Mouse (Mus musculus): ENCODE results near the gene Rcvrn. TPM values are rescaled to one million over a fixed set of nuclear protein-coding genes. Genes with fewer than 3 reads are reported as not detected.

Gene Rcvrn
- polyA plus RNA-seq, 1 experiment: 0.22 TPM

DNA sequence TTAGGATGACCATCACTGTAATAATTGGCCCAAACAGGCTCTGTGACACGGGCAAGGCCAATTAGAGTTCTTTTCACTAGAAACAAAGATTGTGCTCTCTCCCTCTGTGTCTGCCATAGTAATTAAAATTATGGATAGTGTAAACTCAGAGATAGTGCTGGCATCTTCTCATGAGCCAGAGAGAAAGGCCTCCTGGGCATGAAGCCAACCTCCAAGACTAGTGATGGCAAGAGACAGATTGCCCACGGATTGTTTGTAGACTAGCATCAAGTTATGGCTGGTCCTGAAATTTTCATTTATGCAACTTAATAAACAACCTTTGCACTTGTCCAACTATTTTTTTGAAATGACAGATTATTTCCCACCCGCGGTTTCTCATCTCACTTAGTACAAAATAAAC is 17.9 kb downstream of the Rcvrn start:
- H3K4me3 ChIP-seq (replicated peaks; ENCODE audit: extremely low read depth, low read depth, low read length): no peak overlapping the region
- DNase-seq: no peak
- no peaks in the 10 kb centered on the region for H3K4me1 ChIP-seq (ENCODE audit: control insufficient read depth, insufficient read depth, low read length)
- WGBS: 62% methylated on average over 4 of the region's 4 CpGs
- TF ChIP-seq CTCF (IDR thresholded peaks at IDR 0.05; ENCODE audit: insufficient read depth, low read length): no peak
- TF ChIP-seq POLR2A (IDR thresholded peaks at IDR 0.05; ENCODE audit: borderline replicate concordance, extremely low read depth, low read depth, low read length): no peak

- TF ChIP-seq POLR2A (IDR thresholded peaks at IDR 0.05; ENCODE audit: borderline replicate concordance, extremely low read depth, low read depth, low read length) (no peak), CTCF (IDR thresholded peaks at IDR 0.05; ENCODE audit: insufficient read depth, low read length) (no peak)
- no peak for DNase-seq
- 82% methylated on average over 4 of the region's 4 CpGs for WGBS
Observed at GRCm38 (mm10) chr11:67715382-67715781, 20.3 kb downstream of the Rcvrn start.

DNA sequence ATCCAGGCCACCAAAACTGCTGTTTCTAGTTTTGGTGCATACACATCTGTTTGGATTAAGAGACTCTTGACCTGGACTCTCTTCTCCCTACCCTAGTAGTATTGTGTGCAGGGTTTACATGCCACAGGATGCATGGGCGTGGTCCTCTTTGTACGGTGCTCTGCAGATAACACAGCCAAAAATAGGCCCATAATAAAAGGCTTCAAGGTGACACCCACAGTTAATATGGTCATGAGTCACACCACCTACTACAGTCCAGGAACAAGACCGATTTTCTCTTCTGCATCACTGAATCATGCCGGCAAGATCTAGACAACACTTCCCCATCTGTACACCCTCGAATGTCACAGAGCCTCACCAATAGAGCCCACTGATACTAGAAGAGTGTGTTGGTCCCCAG is 26.4 kb downstream of the Rcvrn start:
- DNase-seq: no peak
- Histone ChIP-seq H3K4me3 (replicated peaks; ENCODE audit: extremely low read depth, low read depth, low read length) (no peak overlapping the region), H3K4me1 (ENCODE audit: control insufficient read depth, insufficient read depth, low read length) (no peaks in the 10 kb centered on the region)
- TF ChIP-seq CTCF (IDR thresholded peaks at IDR 0.05; ENCODE audit: insufficient read depth, low read length) (no peak), POLR2A (IDR thresholded peaks at IDR 0.05; ENCODE audit: borderline replicate concordance, extremely low read depth, low read depth, low read length) (no peak)
- 62% methylated on average over 5 of the region's 5 CpGs for WGBS

More at GRCm38 (mm10) chr11:67715382-67715781, 20.3 kb downstream of the Rcvrn start:
- H3K4me1 ChIP-seq (ENCODE audit: control insufficient read depth, insufficient read depth, low read length): no peaks in the 10 kb centered on the region
- H3K4me3 ChIP-seq (replicated peaks; ENCODE audit: extremely low read depth, low read depth, low read length): no peak overlapping the region

DNA sequence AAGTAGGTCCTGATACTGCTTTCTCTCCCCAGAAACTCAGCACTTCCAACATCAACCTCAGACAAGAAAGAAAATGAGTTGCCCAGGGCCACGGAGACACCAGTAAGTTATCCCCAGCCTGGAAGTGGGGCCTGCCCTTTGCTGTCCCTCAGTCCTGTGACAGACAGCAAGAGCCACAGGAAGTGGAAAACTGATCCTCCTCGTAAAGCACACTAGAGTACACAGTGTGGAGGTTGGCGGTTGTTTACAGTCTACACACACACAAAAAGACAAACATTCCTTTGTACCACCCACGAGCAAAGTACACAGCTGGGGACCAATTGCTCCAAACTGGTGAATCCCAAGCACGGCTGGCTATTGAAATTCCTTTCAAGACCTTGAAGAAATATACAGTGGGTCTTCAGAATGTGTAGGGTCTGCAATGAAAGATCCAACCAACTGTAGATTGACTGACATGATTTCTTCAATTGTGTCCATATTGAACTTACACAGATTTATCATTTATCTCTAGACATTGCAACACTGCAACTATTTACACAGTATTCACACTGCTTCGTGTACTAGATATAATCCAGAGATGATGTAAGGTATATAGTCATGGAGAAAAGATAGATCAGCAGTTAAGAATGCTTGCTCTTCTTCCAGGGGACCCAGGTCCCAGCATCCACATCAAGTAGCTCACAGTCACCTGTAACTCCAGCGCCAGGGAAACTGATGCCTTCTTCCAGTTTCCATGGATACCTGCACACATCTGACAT is 27.5 kb downstream of the Rcvrn start:
- Histone ChIP-seq H3K4me1 (ENCODE audit: control insufficient read depth, insufficient read depth, low read length) (no peaks in the 10 kb centered on the region), H3K4me3 (replicated peaks; ENCODE audit: extremely low read depth, low read depth, low read length) (no peak overlapping the region)
- no peak for TF ChIP-seq CTCF (IDR thresholded peaks at IDR 0.05; ENCODE audit: insufficient read depth, low read length)
- TF ChIP-seq POLR2A (IDR thresholded peaks at IDR 0.05; ENCODE audit: borderline replicate concordance, extremely low read depth, low read depth, low read length): no peak
- 43% methylated on average over 7 of the region's 7 CpGs for WGBS
- DNase-seq: no peak

- H3K4me3 ChIP-seq (replicated peaks; ENCODE audit: extremely low read depth, low read depth, low read length): no peak overlapping the region
- TF ChIP-seq POLR2A (IDR thresholded peaks at IDR 0.05; ENCODE audit: borderline replicate concordance, extremely low read depth, low read depth, low read length) (no peak), CTCF (IDR thresholded peaks at IDR 0.05; ENCODE audit: insufficient read depth, low read length) (no peak)
- 70% methylated on average over 8 of the region's 8 CpGs for WGBS
- DNase-seq: no peak
- H3K4me1 ChIP-seq (ENCODE audit: control insufficient read depth, insufficient read depth, low read length): no peaks in the 10 kb centered on the region
Observed at GRCm38 (mm10) chr11:67723231-67724013, 28.3 kb downstream of the Rcvrn start.

- TF ChIP-seq CTCF (IDR thresholded peaks at IDR 0.05; ENCODE audit: insufficient read depth, low read length) (no peak), POLR2A (IDR thresholded peaks at IDR 0.05; ENCODE audit: borderline replicate concordance, extremely low read depth, low read depth, low read length) (no peak)
- no peaks in the 10 kb centered on the region for H3K4me1 ChIP-seq (ENCODE audit: control insufficient read depth, insufficient read depth, low read length)
- WGBS: 65% methylated on average over 6 of the region's 6 CpGs
- H3K4me3 ChIP-seq (replicated peaks; ENCODE audit: extremely low read depth, low read depth, low read length): no peak overlapping the region
- DNase-seq: no peak
Observed at GRCm38 (mm10) chr11:67727095-67727494, 32.0 kb downstream of the Rcvrn start.

DNA sequence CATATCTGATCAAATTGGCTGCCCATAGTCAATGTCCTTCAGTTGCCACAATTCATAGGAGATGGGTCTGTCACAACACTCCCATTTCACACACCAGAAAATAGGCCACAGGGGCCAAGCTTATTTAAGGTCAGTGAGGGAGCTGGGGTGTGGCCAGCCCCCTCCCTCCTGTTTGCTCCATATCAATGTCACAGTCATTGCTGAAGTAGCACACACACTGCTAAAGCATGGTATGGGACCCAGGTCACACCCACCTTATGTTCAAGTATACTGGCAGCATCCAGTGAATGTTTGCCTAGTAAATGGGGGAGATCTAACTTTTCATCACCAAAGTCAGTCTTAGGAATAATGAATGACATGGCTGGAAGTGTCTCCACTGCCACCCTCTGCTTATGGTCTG is 33.6 kb downstream of the Rcvrn start:
- Histone ChIP-seq H3K4me3 (replicated peaks; ENCODE audit: extremely low read depth, low read depth, low read length) (no peak overlapping the region), H3K4me1 (ENCODE audit: control insufficient read depth, insufficient read depth, low read length) (no peaks in the 10 kb centered on the region)
- no peak for TF ChIP-seq POLR2A (IDR thresholded peaks at IDR 0.05; ENCODE audit: borderline replicate concordance, extremely low read depth, low read depth, low read length)
- TF ChIP-seq CTCF (IDR thresholded peaks at IDR 0.05; ENCODE audit: insufficient read depth, low read length): no peak
- DNase-seq: no peak

DNA sequence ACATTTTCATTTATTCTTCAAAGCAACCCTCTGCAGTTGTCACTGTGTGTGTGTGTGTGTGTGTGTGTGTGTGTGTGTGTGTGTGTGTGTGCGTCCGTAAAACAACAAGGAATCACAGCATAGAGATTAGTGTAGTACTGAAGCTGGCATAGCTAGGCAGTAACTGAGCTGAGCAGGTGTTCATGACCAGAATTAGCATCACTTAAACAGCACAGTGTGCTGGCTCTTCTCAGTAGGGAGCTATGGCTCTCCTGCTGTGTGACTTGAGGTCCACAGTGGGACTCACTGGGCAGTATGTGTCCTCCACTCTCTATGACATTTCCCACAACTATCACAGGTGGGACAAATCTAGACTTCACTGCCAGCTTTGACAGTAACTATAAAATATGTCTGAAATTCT is 35.9 kb downstream of the Rcvrn start:
- TF ChIP-seq CTCF (IDR thresholded peaks at IDR 0.05; ENCODE audit: insufficient read depth, low read length) (no peak), POLR2A (IDR thresholded peaks at IDR 0.05; ENCODE audit: borderline replicate concordance, extremely low read depth, low read depth, low read length) (no peak)
- WGBS: 96% methylated on average over 2 of the region's 2 CpGs
- no peak for DNase-seq
- H3K4me1 ChIP-seq (ENCODE audit: control insufficient read depth, insufficient read depth, low read length): no peaks in the 10 kb centered on the region
- H3K4me3 ChIP-seq (replicated peaks; ENCODE audit: extremely low read depth, low read depth, low read length): no peak overlapping the region

DNA sequence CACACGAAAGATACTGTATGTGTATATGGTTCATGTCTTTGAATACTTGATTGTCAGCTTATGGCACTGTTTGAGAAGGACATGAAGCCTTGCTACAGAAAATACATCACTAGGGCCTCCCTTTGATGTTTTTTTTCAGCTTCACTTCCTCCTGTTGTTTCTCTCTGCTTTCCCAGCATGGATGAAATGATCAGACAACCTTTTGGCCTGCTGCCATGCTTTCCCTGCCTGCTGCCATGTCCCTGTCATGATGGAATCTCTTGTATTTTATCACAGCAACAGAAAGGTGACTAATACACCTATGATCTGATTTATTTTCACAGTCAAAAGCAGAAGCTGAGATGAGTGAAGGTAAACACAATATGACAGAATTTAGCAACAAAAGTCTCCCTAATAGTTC is 38.6 kb downstream of the Rcvrn start:
- WGBS: 82% methylated on average over 1 of the region's 1 CpGs
- no peak for DNase-seq
- Histone ChIP-seq H3K4me1 (ENCODE audit: control insufficient read depth, insufficient read depth, low read length) (no peaks in the 10 kb centered on the region), H3K4me3 (replicated peaks; ENCODE audit: extremely low read depth, low read depth, low read length) (no peak overlapping the region)
- TF ChIP-seq CTCF (IDR thresholded peaks at IDR 0.05; ENCODE audit: insufficient read depth, low read length): no peak
- no peak for TF ChIP-seq POLR2A (IDR thresholded peaks at IDR 0.05; ENCODE audit: borderline replicate concordance, extremely low read depth, low read depth, low read length)

- Histone ChIP-seq H3K4me1 (ENCODE audit: control insufficient read depth, insufficient read depth, low read length) (no peaks in the 10 kb centered on the region), H3K4me3 (replicated peaks; ENCODE audit: extremely low read depth, low read depth, low read length) (no peak overlapping the region)
- DNase-seq: no peak
- 62% methylated on average over 3 of the region's 3 CpGs for WGBS
- TF ChIP-seq POLR2A (IDR thresholded peaks at IDR 0.05; ENCODE audit: borderline replicate concordance, extremely low read depth, low read depth, low read length): no peak
- no peak for TF ChIP-seq CTCF (IDR thresholded peaks at IDR 0.05; ENCODE audit: insufficient read depth, low read length)
Observed at GRCm38 (mm10) chr11:67734597-67734996, 39.5 kb downstream of the Rcvrn start.

Measured in lung, adult 2 months (tissue).